Mouse (Mus musculus): ENCODE measurements around the gene Psmd12. TPM values are rescaled to one million over a fixed set of nuclear protein-coding genes. Genes with fewer than 3 reads are reported as not detected.

Psmd12 gene
- polyA plus RNA-seq, 1 experiment from 2014 or later, result 89.4 TPM

DNA sequence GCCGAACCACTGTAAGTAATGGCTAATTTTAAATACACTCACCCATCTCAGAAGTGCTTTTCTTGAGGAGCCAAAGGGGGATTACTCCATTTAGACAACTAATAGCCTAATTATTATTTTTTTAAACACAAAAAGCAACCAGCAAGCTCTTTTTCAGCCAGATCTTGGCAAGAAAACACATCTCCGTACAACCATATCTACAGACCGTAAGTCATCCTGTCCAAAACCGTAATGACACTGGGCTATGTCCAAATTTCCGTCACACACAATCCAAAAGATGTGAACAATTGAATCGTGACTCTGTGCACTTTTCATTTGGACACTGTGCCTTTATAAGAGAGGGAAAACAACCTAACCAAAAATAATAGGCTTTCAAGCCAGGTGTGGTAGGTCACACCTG lies 29.2 kb upstream of the Psmd12 start:
- no peak for ATAC-seq
- Histone ChIP-seq H3K4me1 (replicated peaks; ENCODE audit: control insufficient read depth, insufficient read depth, low read length) (no peaks in the 10 kb centered on the region), H3K9me3 (ENCODE audit: control insufficient read depth) (no peaks in the 10 kb centered on the region), H3K27ac (ENCODE audit: low read depth, low read length) (no peak overlapping the region), H3K27me3 (replicated peaks; ENCODE audit: control insufficient read depth, insufficient read depth, low read length) (no peaks in the 10 kb centered on the region), H3K4me2 (replicated peaks; ENCODE audit: low read depth) (no peak overlapping the region), H3K9ac (ENCODE audit: low read depth, low read length) (no peak overlapping the region), H3K4me3 (ENCODE audit: low read depth, low read length) (no peak overlapping the region), H3K36me3 (ENCODE audit: control insufficient read depth, insufficient read depth) (no peaks in the 10 kb centered on the region)
- TF ChIP-seq CTCF (IDR thresholded peaks at IDR 0.05; ENCODE audit: low read depth), result no peak
- 63% methylated on average over 6 of the region's 6 CpGs for WGBS

DNA sequence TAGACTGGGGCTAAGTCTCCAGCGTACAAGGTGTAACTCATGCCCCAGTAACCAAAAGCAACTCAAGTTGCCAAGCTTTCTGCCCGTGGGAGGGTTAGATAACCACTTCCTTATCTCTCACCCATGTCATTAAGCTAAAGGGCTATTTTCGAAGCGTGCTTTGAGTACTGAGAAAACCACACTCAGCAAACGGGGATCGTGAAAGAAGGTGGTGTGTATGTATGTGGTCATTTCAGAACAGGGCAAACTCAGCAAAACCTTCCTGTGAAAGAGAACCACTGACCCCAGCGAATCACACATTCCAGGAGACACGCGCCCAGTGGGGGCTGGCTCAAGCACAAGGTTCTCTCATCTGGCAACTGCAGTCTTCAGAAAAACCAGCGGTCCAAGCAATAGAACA lies 28.2 kb upstream of the Psmd12 start:
- Histone ChIP-seq H3K4me2 (replicated peaks; ENCODE audit: low read depth) (no peak overlapping the region), H3K4me3 (ENCODE audit: low read depth, low read length) (no peak overlapping the region), H3K27ac (ENCODE audit: low read depth, low read length) (no peak overlapping the region), H3K36me3 (ENCODE audit: control insufficient read depth, insufficient read depth) (no peaks in the 10 kb centered on the region), H3K27me3 (replicated peaks; ENCODE audit: control insufficient read depth, insufficient read depth, low read length) (no peaks in the 10 kb centered on the region), H3K9ac (ENCODE audit: low read depth, low read length) (no peak overlapping the region), H3K4me1 (replicated peaks; ENCODE audit: control insufficient read depth, insufficient read depth, low read length) (no peaks in the 10 kb centered on the region), H3K9me3 (ENCODE audit: control insufficient read depth) (no peaks in the 10 kb centered on the region)
- no peak for TF ChIP-seq CTCF (IDR thresholded peaks at IDR 0.05; ENCODE audit: low read depth)
- no peak; the same call in 1 of the 2 replicates for ATAC-seq
- WGBS, result 55% methylated on average over 10 of the region's 10 CpGs

DNA sequence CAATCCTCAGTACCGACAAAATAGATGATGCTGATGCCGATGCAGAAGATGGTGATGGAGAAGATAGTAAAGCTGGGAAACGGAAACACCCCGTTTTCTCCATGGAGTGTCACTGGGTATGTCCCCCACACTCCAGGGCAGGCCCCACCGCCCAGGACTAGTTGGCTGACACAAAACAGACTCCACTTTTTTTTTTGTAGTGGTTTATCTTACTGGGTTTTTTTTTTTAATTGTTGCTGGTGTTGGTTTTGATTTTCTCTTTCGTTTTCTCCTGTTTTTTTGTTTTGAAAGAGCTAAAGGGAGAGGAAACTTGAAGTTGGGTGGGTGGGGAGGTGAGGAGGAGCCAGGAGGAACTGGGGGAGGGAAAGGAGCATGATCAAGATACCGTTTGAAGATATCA lies 27.2 kb upstream of the Psmd12 start:
- no peak overlapping the region for H3K9ac ChIP-seq (ENCODE audit: low read depth, low read length)
- no peaks in the 10 kb centered on the region for H3K4me1 ChIP-seq (replicated peaks; ENCODE audit: control insufficient read depth, insufficient read depth, low read length)
- H3K27me3 ChIP-seq (replicated peaks; ENCODE audit: control insufficient read depth, insufficient read depth, low read length), result no peaks in the 10 kb centered on the region
- no peaks in the 10 kb centered on the region for H3K36me3 ChIP-seq (ENCODE audit: control insufficient read depth, insufficient read depth)
- H3K9me3 ChIP-seq (ENCODE audit: control insufficient read depth), result no peaks in the 10 kb centered on the region
- no peak overlapping the region for H3K4me3 ChIP-seq (ENCODE audit: low read depth, low read length)
- ATAC-seq, result no peak
- TF ChIP-seq CTCF (IDR thresholded peaks at IDR 0.05; ENCODE audit: low read depth), result no peak
- H3K27ac ChIP-seq (ENCODE audit: low read depth, low read length), result no peak overlapping the region
- H3K4me2 ChIP-seq (replicated peaks; ENCODE audit: low read depth), result no peak overlapping the region
- 85% methylated on average over 7 of the region's 7 CpGs for WGBS

DNA sequence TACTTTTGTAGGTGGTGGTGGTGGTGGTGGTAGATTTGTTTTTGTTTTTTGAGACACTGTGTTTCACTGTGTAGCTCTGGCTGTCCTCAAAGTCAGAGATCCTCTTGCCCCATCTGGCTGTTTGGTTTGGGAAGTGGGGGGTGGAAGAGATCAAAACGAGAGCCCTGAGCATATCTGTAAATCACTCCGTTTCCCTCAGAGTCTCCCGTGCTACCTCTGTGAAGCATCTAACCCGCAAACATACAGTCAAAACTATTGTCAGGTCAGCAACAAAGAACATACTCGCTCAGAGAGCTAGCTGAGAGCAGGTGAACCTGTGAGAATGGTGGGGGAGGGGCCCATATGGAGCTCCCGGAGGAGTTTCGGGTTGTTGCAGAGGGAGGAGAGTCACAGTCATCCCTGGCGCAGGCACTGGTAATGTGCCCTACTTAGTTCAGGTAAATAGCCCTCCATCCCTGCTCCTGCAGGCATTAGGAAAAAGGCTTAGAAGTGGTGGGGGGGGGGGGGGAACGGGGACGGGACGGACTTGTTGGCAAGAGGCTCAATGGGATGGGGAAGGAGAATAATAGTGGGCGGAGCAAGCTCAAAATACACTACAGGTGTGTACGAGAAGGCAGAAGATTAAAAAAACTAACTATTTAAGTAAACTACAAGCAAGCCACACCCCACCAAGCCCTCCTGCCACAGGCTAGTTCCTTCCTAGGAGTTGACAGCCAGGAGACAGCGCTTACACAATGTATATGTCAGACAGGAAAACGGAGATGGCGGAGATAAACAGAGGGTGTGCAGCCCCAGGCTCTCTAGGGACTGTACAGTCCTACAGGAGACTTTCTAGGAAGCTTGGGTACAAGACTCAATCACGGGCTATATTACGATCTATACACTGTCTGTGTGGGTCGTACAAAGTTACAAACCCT lies 24.5 kb upstream of the Psmd12 start:
- H3K9me3 ChIP-seq (ENCODE audit: control insufficient read depth), result no peaks in the 10 kb centered on the region
- no peak overlapping the region for H3K9ac ChIP-seq (ENCODE audit: low read depth, low read length)
- no peak for ATAC-seq
- TF ChIP-seq CTCF (IDR thresholded peaks at IDR 0.05; ENCODE audit: low read depth), result no peak
- peak overlapping the region; percentile 51 for H3K4me2 ChIP-seq (replicated peaks; ENCODE audit: low read depth)
- WGBS, result 39% methylated on average over 17 of the region's 19 CpGs
- no peak overlapping the region for H3K27ac ChIP-seq (ENCODE audit: low read depth, low read length)
- H3K4me1 ChIP-seq (replicated peaks; ENCODE audit: control insufficient read depth, insufficient read depth, low read length), result no peaks in the 10 kb centered on the region
- no peaks in the 10 kb centered on the region for H3K36me3 ChIP-seq (ENCODE audit: control insufficient read depth, insufficient read depth)
- no peaks in the 10 kb centered on the region for H3K27me3 ChIP-seq (replicated peaks; ENCODE audit: control insufficient read depth, insufficient read depth, low read length)
- H3K4me3 ChIP-seq (ENCODE audit: low read depth, low read length), result no peak overlapping the region

DNA sequence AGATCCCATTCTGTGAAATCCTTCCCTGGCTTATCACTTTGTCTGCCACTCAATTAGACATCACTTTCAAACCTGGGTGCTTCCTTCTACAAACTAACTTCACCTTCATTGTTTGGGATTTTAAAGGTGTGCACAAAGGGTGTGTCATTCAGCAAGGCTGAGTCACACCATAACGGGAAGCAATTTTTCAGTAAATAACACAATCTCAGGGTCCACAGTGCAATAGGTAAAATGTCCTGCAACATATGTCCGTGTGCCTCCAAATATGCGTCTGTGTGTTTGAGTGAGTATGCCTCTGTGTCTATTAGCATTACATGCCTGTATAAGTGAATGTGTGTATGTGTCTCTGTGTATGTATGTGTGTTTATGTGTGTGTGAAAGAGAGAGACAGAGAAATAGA lies 22.0 kb upstream of the Psmd12 start:
- H3K27ac ChIP-seq (ENCODE audit: low read depth, low read length), result no peak overlapping the region
- H3K36me3 ChIP-seq (ENCODE audit: control insufficient read depth, insufficient read depth), result no peaks in the 10 kb centered on the region
- 0 out of 2 replicates have a peak, but pooled peaks have one; percentile 41 for ATAC-seq
- no peaks in the 10 kb centered on the region for H3K27me3 ChIP-seq (replicated peaks; ENCODE audit: control insufficient read depth, insufficient read depth, low read length)
- no peak overlapping the region for H3K4me3 ChIP-seq (ENCODE audit: low read depth, low read length)
- no peaks in the 10 kb centered on the region for H3K9me3 ChIP-seq (ENCODE audit: control insufficient read depth)
- H3K4me1 ChIP-seq (replicated peaks; ENCODE audit: control insufficient read depth, insufficient read depth, low read length), result no peaks in the 10 kb centered on the region
- H3K9ac ChIP-seq (ENCODE audit: low read depth, low read length), result no peak overlapping the region
- no peak overlapping the region for H3K4me2 ChIP-seq (replicated peaks; ENCODE audit: low read depth)
- no peak for TF ChIP-seq CTCF (IDR thresholded peaks at IDR 0.05; ENCODE audit: low read depth)
- WGBS, result 62% methylated on average over 3 of the region's 3 CpGs

DNA sequence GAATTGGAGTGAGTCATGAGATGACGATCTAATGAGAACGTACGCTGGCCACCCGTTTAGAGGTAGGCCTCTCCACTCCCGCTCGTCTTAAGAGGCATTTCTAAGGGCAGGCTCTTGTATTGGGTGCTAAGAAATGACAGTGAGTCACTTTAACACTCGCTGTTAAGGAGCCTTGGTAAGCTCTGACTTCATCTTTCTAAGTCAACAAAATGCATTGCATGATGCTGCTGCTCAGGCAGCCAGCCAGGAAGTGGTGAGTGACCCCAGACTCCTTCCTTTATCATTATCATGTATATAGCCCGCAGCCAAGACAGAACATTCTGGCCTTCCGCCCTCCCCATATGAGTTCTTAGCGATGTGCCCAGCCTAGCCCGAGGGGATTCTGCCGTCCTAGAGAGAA lies 21.0 kb upstream of the Psmd12 start:
- no peak overlapping the region for H3K9ac ChIP-seq (ENCODE audit: low read depth, low read length)
- H3K4me1 ChIP-seq (replicated peaks; ENCODE audit: control insufficient read depth, insufficient read depth, low read length), result no peaks in the 10 kb centered on the region
- no peaks in the 10 kb centered on the region for H3K36me3 ChIP-seq (ENCODE audit: control insufficient read depth, insufficient read depth)
- 54% methylated on average over 12 of the region's 12 CpGs for WGBS
- H3K9me3 ChIP-seq (ENCODE audit: control insufficient read depth), result no peaks in the 10 kb centered on the region
- H3K4me3 ChIP-seq (ENCODE audit: low read depth, low read length), result no peak overlapping the region
- ATAC-seq, result no peak
- H3K4me2 ChIP-seq (replicated peaks; ENCODE audit: low read depth), result no peak overlapping the region
- H3K27me3 ChIP-seq (replicated peaks; ENCODE audit: control insufficient read depth, insufficient read depth, low read length), result no peaks in the 10 kb centered on the region
- H3K27ac ChIP-seq (ENCODE audit: low read depth, low read length), result no peak overlapping the region
- TF ChIP-seq CTCF (IDR thresholded peaks at IDR 0.05; ENCODE audit: low read depth), result no peak

Measured in intestine, postnatal 0 days (tissue).